Mouse (Mus musculus): ENCODE measurements around the gene Snx10. TPM values are rescaled to one million over a fixed set of nuclear protein-coding genes. Genes with fewer than 3 reads are reported as not detected.

The Snx10 gene
- total RNA-seq, 2 experiments from 2014 or later = 7.8 to 12.0 TPM

Small RNA genes lying within 50 kb of the gene (microRNA-seq; reads per million reads assigned to microRNA genes)
- 0 reads per million in 2 experiments for gene Gm22914

Other genes starting within 250 kb of the Snx10 start
- gene Nfe2l3, start 91.2 kb upstream of the Snx10 start, total RNA-seq (2021) = under 1 TPM; 0.12 to 0.16 TPM
- gene Hnrnpa2b1, start 54.0 kb upstream of the Snx10 start, total RNA-seq (2021) = 100 to 1,000 TPM; 329 to 380 TPM
- gene Cbx3, start 53.5 kb upstream of the Snx10 start, total RNA-seq (2021) = 10 to 100 TPM; 78.2 to 87.1 TPM